Mouse (Mus musculus) MEL (cell line): ENCODE data around the gene Ccdc187. TPM values are rescaled to one million over a fixed set of nuclear protein-coding genes. Genes with fewer than 3 reads are reported as not detected.

Experiments
- DNase-seq: peaks from one replicate; pipeline ENCODE4 v3.0.0; 2011; ENCODE audit warnings: low read depth, low spot score
- H3K27ac ChIP-seq: 2 replicates; pipeline ENCODE4 v1.5.1; 2012; ENCODE audit warnings: low read depth, mild to moderate bottlenecking, control low read depth, low read length, moderate library complexity; ENCODE audit not compliant: control insufficient read depth
- H3K27me3 ChIP-seq, 2 experiments: fragments of 150-350 bp in 1 of 2; sonication (generic) in 1 of 2; 2 replicates each; pipeline ENCODE4 v1.6.1; 2012; ENCODE audit warnings: low read length in 2 of 2, mild to moderate bottlenecking in 2 of 2, improper control_type of control experiment in 1 of 2, moderate library complexity in 1 of 2; ENCODE audit not compliant: insufficient read depth in 2 of 2, control insufficient read depth in 1 of 2
- H3K36me3 ChIP-seq, 2 experiments: 2 replicates each; pipeline ENCODE4 v1.6.1; 2012 to 2014; ENCODE audit warnings: low read length in 2 of 2, improper control_type of control experiment in 1 of 2, inconsistent platforms in 1 of 2, mild to moderate bottlenecking in 1 of 2; ENCODE audit not compliant: insufficient read depth in 2 of 2, control insufficient read depth in 1 of 2
- H3K4me1 ChIP-seq, 2 experiments: fragments of 150-350 bp in 1 of 2; sonication (generic) in 1 of 2; 2 replicates each; pipeline ENCODE4 v1.6.1; 2012; ENCODE audit warnings: low read length in 2 of 2, improper control_type of control experiment in 1 of 2, mild to moderate bottlenecking in 1 of 2; ENCODE audit not compliant: insufficient read depth in 2 of 2, control insufficient read depth in 1 of 2
- H3K4me3 ChIP-seq, 2 experiments: fragments of 150-350 bp in 1 of 2; sonication (generic) in 1 of 2; 2 replicates each; pipeline ENCODE4 v1.5.1; 2012; ENCODE audit warnings: low read depth in 2 of 2, low read length in 2 of 2, mild to moderate bottlenecking in 2 of 2, moderate library complexity in 2 of 2, control low read depth in 1 of 2, improper control_type of control experiment in 1 of 2; ENCODE audit not compliant: control insufficient read depth in 1 of 2, insufficient read depth in 1 of 2
- H3K79me2 ChIP-seq: 2 replicates; pipeline ENCODE4 v1.6.1; 2012; ENCODE audit warnings: mild to moderate bottlenecking, low read length, moderate library complexity; ENCODE audit not compliant: control insufficient read depth, poor library complexity, insufficient read depth
- H3K9ac ChIP-seq: 2 replicates; pipeline ENCODE4 v1.6.1; 2012; ENCODE audit warnings: low read depth, mild to moderate bottlenecking, control low read depth, low read length, moderate library complexity; ENCODE audit not compliant: control insufficient read depth, poor library complexity, severe bottlenecking
- H3K9me3 ChIP-seq: fragments of 150-350 bp; sonication (generic); replicated peaks from 2 replicates; pipeline ENCODE4 v1.6.1; 2012; ENCODE audit warnings: mild to moderate bottlenecking, low read length, improper control_type of control experiment, moderate library complexity; ENCODE audit not compliant: insufficient read depth
- BHLHE40 ChIP-seq: IDR thresholded peaks from 2 replicates; pipeline ENCODE4 v1.6.1; 2012; ENCODE audit warnings: low read depth, mild to moderate bottlenecking, inconsistent platforms, low read length, improper control_type of control experiment, borderline replicate concordance
- CHD1 ChIP-seq: IDR thresholded peaks from 2 replicates; pipeline ENCODE4 v1.6.1; 2012; ENCODE audit warnings: low read depth, mild to moderate bottlenecking, inconsistent platforms, low read length, improper control_type of control experiment
- CHD2 ChIP-seq: IDR thresholded peaks from 2 replicates; pipeline ENCODE4 v1.6.1; 2011; ENCODE audit warnings: low read length, improper control_type of control experiment
- JUND ChIP-seq: IDR thresholded peaks from 2 replicates; pipeline ENCODE4 v1.6.1; 2011; ENCODE audit warnings: low read depth, mild to moderate bottlenecking, improper control_type of control experiment, low read length
- MAFK ChIP-seq: IDR thresholded peaks from 2 replicates; pipeline ENCODE4 v1.6.1; 2011; ENCODE audit warnings: low read depth, mild to moderate bottlenecking, low read length, improper control_type of control experiment, borderline replicate concordance
- MAZ ChIP-seq: IDR thresholded peaks from 2 replicates; pipeline ENCODE4 v1.6.1; 2012; ENCODE audit warnings: low read depth, mild to moderate bottlenecking, inconsistent platforms, low read length, improper control_type of control experiment
- MXI1 ChIP-seq: IDR thresholded peaks from 2 replicates; pipeline ENCODE4 v1.6.1; 2011; ENCODE audit warnings: mild to moderate bottlenecking, low read depth, low read length, improper control_type of control experiment
- MYC ChIP-seq: IDR thresholded peaks from 2 replicates; pipeline ENCODE4 v1.6.1; 2011; ENCODE audit warnings: low read depth, mild to moderate bottlenecking, low read length, improper control_type of control experiment, moderate library complexity
- NRF1 ChIP-seq: IDR thresholded peaks from 2 replicates; pipeline ENCODE4 v1.6.1; 2014; ENCODE audit warnings: low read depth, mild to moderate bottlenecking, inconsistent platforms, low read length, improper control_type of control experiment, moderate library complexity; ENCODE audit not compliant: poor library complexity, insufficient read depth, severe bottlenecking
- POLR2AphosphoS2 ChIP-seq: IDR thresholded peaks from 2 replicates; pipeline ENCODE4 v1.6.1; 2011; ENCODE audit warnings: low read length, improper control_type of control experiment
- POLR2AphosphoS5 ChIP-seq: IDR thresholded peaks from 2 replicates; pipeline ENCODE4 v1.6.1; 2012; ENCODE audit warnings: low read depth, borderline replicate concordance, mild to moderate bottlenecking, inconsistent platforms, low read length, moderate library complexity, mixed read lengths
- RAD21 ChIP-seq: IDR thresholded peaks from 2 replicates; pipeline ENCODE4 v1.6.1; 2011; ENCODE audit warnings: mild to moderate bottlenecking, low read depth, low read length, improper control_type of control experiment
- SMC3 ChIP-seq: IDR thresholded peaks from 2 replicates; pipeline ENCODE4 v1.6.1; 2011; ENCODE audit warnings: low read depth, low read length, improper control_type of control experiment
- TAL1 ChIP-seq: IDR thresholded peaks from 2 replicates; pipeline ENCODE4 v1.6.1; 2012; ENCODE audit warnings: mild to moderate bottlenecking, inconsistent platforms, low read length, moderate library complexity, mixed read lengths
- TCF12 ChIP-seq: IDR thresholded peaks from 2 replicates; pipeline ENCODE4 v1.6.1; 2014; ENCODE audit warnings: low read depth, mild to moderate bottlenecking, inconsistent platforms, low read length, improper control_type of control experiment, moderate library complexity
- USF1 ChIP-seq: IDR thresholded peaks from 2 replicates; pipeline ENCODE4 v1.6.1; 2014; ENCODE audit warnings: low read depth, mild to moderate bottlenecking, inconsistent platforms, low read length, improper control_type of control experiment, moderate library complexity
- USF2 ChIP-seq, 2 experiments: IDR thresholded peaks; 2 replicates each; pipeline ENCODE4 v1.6.1; 2011 to 2012; ENCODE audit warnings: improper control_type of control experiment in 2 of 2, low read length in 2 of 2, borderline replicate concordance in 1 of 2, inconsistent platforms in 1 of 2, low read depth in 1 of 2, mild to moderate bottlenecking in 1 of 2; ENCODE audit not compliant: insufficient read depth in 1 of 2
- ZNF384 ChIP-seq: IDR thresholded peaks from 2 replicates; pipeline ENCODE4 v1.6.1; 2012; ENCODE audit warnings: low read depth, mild to moderate bottlenecking, inconsistent platforms, low read length, improper control_type of control experiment
- polyA plus RNA-seq, 2 experiments: library from polyadenylated mRNA; stranded (reverse) in 1 of 2; unstranded in 1 of 2; fragments of >175 nt in 1 of 2; fragments of >200 nt in 1 of 2; gene quantifications; 2 replicates each; pipeline versions ENCODE4 v1.2.1 to v1.2.4; 2012; ENCODE audit warnings: low replicate concordance in 2 of 2, low read depth in 1 of 2; ENCODE audit not compliant: insufficient read length in 2 of 2, insufficient read depth in 1 of 2, missing spikeins in 1 of 2
- total RNA-seq: library from RNA; depleted of rRNA; stranded (reverse); fragments of 300-350 nt; gene quantifications from 2 replicates; pipeline ENCODE4 v1.2.3, GENCODE M21; 2012

Gene Ccdc187
- total and polyA plus RNA-seq, 3 experiments: not detected

DNA sequence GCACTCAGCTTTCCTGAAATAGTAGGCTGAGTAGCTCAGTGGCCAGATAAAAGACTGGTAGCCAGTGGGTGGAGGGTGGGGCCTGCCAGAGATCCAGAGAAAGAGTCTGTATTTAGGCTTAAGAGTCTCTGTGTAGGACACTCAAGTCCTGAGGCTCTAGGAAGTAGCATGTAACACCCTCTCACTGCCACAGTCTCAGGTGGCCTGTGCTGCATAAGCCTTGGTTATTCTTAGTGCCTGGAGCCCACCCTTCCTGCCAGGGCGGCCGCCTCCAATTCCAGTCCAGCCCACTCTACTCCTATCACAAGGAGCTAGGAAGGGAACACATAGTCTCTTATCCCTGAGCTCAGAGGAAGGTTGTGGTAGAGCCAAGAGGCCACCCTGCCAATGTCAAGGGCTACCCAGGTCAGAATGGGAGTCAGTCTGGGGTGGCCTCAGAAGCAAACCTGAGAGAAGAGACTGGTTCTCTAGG is 47.2 kb upstream of the Ccdc187 start:
- H3K4me1 ChIP-seq: peaks cover 0 to 12% of the 10 kb centered on the region in 2 experiments; a peak in 2 of 4 replicates
- DNase-seq: no peak
- H3K79me2 ChIP-seq: no peaks in the 10 kb centered on the region
- no peak overlapping the region for H3K27ac ChIP-seq
- H3K27me3 ChIP-seq: no peaks in the 10 kb centered on the region
- no peaks in the 10 kb centered on the region for H3K9me3 ChIP-seq
- no peak for TF ChIP-seq CHD1
- no peak for TF ChIP-seq POLR2AphosphoS2
- TF ChIP-seq NRF1: no peak
- no peak for TF ChIP-seq BHLHE40
- no peak for TF ChIP-seq ZNF384
- no peak for TF ChIP-seq MYC
- TF ChIP-seq USF2 (IDR thresholded peaks at IDR 0.05; ENCODE audit: borderline replicate concordance in 1 of 2, insufficient read depth in 1 of 2, low read depth in 1 of 2, low read length in 2 of 2): no peak
- TF ChIP-seq JUND: no peak
- TF ChIP-seq RAD21: no peak
- TF ChIP-seq USF1: no peak
- TF ChIP-seq MXI1: no peak
- no peak for TF ChIP-seq MAZ
- TF ChIP-seq TCF12: no peak
- TF ChIP-seq POLR2AphosphoS5: no peak
- no peak for TF ChIP-seq SMC3
- TF ChIP-seq CHD2: no peak
- TF ChIP-seq MAFK: no peak
- no peak for TF ChIP-seq TAL1
- H3K4me3 ChIP-seq: no peak overlapping the region
- H3K9ac ChIP-seq: no peak overlapping the region
- H3K36me3 ChIP-seq: no peaks in the 10 kb centered on the region

DNA sequence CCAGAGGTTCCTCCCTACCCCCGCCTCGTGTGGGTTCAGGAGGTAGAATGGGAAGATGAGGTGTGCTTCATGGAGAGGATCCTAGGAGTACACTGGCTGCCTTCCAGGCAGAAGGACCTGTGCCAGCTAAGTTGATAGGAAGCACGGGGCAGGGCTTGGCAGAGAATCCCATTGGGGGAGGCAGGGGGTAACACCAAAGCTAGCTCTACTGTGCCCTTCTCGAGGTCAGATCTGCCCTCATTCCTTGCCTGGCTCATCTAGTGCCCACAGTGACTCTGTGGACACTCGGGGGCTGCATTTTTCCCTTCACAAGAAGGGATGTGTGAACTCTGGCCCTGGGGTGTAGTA is 44.8 kb upstream of the Ccdc187 start:
- Histone ChIP-seq H3K9ac (no peak overlapping the region), H3K9me3 (no peaks in the 10 kb centered on the region), H3K79me2 (no peaks in the 10 kb centered on the region), H3K4me1 (peaks cover 0 to 12% of the 10 kb centered on the region in 2 experiments; a peak in 2 of 4 replicates), H3K27me3 (no peaks in the 10 kb centered on the region), H3K4me3 (no peak overlapping the region), H3K27ac (no peak overlapping the region), H3K36me3 (no peaks in the 10 kb centered on the region)
- DNase-seq: no peak
- no peak for TF ChIP-seq USF2 (IDR thresholded peaks at IDR 0.05; ENCODE audit: borderline replicate concordance in 1 of 2, insufficient read depth in 1 of 2, low read depth in 1 of 2, low read length in 2 of 2)
